Mouse (Mus musculus): Measurements from ENCODE around the gene Fam217b.

Fam217b gene

DNA sequence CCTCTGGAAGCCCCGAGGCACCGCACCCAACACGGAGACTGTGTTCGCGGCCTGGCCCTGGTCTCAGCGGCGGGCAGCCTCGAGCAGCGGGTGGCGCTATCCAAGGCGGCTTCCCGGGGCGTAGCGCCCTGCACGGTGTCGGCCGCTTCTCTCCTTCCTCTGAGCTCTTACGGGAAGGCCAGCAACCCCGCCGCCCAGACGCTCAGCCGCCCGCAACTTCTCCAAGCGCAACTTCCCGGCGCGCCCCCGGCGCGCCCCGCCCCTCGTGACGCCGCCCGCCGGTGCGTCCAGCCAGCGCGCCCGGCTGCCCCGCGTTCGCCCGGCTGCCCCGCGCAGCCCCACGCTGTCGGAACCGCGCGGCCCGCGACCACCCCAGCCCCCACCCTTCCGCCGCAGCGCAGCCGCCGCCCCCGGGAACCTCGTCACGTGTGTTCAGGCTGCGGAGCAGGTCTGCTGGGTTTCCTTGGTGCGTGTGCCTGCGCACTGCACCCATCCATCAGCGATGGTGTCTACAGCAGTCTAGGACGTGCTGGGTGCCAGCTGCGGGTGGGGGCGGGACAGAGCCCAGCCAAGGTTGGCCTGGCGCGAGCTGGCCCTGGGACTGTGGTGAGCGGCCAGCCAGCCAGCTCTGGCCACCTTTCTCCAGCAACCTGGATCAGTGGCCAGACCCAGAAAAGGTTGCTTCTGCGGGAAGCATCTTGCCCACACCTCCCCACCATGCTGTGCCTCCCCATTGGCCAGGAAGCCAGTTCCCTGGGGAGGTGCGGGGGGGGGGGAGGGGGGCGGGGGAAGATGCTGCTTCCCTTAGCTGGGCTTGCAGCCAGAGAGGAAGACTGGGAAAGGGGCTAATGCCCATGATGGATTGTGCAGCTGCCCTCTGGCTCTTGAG lies at the start of gene Fam217b, which contains the start of gene Ppp1r3d:
Fam217b (plus strand) TSS at position 264 of the 889 bp plus-strand sequence.
Ppp1r3d (minus strand) TSS at position 212 of the 889 bp plus-strand sequence.
- DNase-seq (ENCODE audit: low spot score): no peak

DNA sequence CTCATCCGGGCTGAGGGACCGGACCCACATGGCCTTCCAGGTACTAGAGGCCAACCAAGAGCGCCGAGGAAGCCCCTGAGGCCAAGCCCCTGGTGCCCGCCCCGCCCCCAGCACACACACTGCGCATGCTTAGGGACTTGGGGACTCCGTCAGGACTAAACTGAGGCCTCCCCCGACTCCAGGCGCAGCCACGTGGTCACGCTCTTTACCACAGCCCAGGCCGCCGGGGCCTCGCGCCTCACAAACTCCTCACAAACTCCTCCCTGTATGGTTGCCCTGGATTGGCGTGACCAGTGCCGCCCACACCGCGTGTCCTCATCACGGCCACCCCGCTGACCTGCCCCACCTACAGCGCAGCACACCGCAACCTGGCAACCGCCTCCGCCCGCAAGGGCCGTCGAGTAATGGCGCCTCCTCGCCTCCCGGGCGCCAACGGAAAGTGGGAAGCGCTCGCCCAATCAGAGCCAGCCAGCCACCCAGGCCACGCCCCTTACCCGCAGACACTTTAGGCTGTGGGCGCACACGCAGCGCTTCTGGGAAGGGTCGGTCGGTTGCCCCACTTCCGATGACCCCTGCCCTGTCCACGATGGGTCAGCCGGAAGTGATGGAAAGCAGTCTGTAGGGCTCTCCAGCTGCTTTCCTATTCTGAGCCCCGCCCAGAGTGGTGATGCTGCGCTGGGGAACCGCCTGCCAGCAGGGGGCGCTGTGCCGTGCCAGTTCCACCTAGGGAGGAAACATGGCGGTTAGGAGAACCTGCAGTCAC lies 7.1 kb upstream of the Fam217b start, which contains the start of gene Sycp2:
Sycp2 (minus strand) TSS at position 633 of the 763 bp plus-strand sequence.
- no peak for DNase-seq (ENCODE audit: low spot score)

DNA sequence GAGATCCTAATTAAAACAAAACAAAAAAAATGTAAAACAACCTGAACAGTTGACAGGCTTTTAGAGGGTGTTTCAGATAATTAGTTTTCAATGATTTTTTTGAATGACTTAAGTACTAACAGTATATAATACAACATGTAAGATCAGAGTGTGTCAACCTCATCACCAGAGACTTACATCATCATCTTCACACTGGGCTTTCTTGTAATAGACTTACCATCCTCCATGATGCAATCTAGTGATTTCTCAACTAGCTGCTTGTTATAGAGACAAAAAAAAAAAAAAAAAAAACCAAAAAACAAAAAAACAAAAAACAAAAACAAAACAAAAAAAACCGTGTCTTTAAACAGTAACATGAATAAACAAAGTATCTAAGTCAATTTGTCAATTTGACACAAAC lies 5.3 kb upstream of the Fam217b start:
- DNase-seq (ENCODE audit: low spot score): no peak

DNA sequence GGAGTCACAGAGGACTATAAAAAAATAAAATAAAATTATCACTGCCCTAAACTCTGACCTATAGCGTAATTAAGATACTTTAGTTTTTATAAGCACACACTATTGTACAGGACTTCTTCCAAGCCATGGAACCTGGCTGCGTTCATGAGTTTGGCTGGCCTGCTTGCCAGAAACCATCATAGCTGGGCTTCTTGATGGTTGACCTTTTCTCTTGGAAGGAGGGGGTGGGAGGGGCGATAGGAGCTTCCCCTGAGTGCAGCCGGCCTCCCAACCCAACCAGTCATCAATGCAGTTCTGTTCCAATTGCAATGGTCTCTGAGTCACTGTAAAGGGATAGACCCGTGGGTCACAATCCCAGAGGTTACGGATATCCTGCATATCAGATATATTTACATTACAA lies 4.0 kb upstream of the Fam217b start:
- no peak for DNase-seq (ENCODE audit: low spot score)

DNA sequence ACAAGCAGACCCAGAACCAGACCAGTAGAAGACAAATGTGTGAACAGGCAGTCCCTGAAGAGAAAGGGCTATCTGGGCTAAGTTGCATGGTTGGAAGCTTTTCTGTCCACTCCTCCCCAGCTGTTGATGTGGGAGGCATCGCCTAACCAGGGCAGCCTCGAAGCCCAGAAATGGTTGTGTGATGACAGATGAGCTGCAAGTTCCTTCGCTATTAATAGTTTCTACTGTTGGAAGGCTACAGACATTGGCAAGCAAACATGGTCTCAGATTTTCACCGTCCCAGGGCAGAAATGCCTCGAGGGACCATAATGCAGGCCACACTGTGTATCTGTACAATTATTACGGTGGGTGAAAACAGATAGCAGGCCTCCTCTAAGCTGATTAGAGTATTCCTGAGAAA lies 1.7 kb upstream of the Fam217b start:
- no peak for DNase-seq (ENCODE audit: low spot score)

DNA sequence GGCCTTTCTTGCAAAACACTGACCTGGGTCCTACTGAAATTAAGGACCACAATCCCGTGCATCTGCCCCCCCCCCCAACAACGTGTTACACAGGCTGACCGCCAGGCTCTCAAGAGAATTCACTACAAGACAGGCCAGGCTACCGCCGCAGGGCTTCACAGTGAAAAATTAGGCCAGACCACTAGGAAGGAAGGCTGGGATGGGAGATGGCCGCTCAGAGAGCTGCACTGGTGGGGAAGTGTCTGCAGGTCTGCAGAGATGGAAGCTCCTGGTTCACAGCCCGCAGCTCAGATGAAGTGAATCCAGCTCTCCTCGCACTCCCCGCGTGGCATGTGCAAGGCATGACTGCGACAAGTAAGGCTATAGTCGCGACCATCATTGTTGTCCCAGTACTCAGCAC lies 1.2 kb upstream of the Fam217b start:
- no peak for DNase-seq (ENCODE audit: low spot score)

DNA sequence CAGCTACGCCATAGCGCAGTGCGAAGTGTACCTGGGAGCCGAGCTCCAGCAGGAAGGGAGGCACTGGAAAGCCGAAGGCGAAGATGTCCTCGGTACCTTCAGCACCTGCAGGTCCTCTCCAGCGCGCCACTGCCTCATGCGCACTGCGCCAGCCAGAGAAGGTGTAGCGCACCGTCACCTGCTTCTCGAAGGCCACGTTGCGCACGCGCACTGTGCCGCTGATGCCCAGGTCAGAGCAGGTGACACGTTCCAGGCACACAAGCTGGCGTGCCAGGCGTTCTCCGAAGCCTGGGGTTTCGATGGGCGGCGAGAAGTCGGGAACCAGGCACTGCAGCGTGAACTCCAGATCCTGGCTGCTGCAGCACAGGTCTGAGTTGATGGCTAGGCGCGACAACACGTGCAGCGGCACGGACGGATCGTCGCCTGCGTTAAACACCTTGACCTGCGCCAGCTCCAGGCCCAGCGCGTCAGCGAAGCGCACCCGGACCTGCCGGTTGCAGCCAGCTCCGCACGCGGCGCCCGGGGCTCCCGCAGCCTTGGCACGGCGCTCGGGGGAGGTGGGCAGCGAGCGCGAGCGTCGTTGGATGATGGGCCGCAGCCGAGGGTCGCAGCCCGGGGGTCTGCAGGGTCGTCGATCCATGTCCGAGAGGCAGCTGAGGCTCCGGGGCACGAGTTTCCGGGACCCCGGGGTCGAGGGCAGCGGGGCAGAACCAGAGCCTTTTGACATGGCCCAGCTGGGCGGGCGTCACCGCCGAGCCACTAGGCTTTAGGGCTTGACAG lies 653 bp upstream of the Fam217b start:
- DNase-seq (ENCODE audit: low spot score): no peak

DNA sequence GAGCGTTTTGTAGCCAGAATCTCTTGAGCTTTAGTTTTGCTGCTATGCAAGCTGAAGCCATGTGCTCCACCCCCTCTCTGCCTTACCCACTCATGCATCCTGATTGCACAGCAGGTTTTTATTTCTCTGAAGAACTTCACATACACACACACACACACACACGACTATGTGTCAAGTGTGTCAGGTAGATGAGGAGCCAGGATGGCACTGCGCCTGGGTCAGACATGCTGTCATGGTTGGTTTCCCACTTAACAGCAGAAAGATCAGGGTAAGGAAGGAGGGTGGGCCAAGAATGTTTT lies 775 bp downstream of the Fam217b start:
- DNase-seq (ENCODE audit: low spot score): no peak

DNA sequence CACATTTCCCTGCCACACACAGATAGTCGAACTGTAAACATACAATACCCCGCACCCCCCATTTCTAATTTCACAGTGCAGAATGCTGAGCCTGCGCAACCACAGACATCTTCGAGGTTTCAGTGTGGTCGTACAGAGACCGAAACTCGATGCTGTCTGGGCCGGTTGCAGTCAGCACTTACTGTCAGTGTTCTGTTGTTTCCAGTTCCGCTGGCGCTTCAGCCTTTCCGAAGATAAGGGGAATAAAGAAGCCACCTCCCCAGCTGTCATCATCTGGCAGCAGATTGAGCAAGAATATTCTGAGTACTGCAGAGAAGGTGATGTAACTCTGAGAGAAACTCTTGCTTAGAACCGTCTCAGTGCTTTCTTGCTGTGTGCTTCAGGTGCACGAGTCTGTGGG lies 2.1 kb downstream of the Fam217b start:
- DNase-seq (ENCODE audit: low spot score): no peak

DNA sequence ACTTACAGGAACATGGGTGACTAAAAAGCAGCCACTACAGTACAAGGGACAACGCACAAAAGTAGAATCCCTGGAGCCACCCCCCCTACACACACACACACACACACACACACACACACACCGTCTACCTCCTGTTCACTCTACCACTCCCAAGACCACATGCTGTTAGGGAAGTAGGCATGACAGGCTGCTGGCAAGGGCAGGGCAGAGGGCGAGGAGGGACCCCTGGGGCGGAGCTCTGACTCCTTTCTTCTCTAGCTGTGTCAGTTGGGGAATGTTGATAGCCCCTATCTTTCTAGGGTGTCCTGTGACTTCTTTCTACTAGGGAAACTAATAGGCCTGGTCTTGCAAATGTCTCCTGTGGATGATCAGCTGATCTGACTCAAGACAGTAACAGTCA lies 2.6 kb downstream of the Fam217b start:
- no peak for DNase-seq (ENCODE audit: low spot score)

DNA sequence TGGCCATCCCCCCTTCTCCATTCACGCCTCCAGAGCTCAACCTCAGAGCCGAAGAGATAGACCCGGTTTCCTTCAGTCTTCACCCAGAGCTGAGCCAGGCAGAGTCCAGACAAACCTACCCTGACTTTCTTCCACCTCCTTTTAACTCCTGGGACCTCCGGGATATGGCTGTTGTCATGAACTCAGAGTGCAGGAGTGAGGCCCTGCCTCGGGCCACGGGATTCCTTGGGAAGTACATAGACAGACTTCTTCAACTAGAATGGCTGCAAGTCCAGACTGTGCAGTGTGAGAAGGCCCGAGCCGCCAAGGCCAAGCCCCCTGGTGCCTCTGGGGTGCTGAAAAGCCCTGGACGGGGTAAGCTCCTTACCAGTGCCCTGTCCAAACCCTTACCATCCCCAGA lies 6.3 kb downstream of the Fam217b start:
- no peak for DNase-seq (ENCODE audit: low spot score)

DNA sequence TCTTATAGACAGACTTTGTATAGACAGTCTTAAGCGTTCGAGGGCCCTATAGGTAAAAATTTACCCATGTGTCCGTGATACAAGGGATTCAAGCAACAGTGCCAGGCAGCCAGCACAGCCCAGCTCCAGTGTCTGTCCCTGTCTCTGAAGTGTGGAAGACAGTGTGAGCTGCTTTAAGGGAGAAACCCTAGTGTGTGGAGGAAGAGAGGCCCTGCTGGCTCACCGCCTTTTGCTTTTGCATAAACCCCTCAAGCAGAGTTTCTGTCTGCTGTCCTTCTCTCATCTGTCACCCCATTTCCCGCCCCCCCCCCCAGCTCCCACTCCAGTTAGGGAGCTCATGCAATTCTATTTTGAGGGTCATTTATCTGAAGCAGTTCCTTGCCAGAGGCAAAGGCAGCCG lies 7.3 kb downstream of the Fam217b start:
- DNase-seq (ENCODE audit: low spot score): no peak

DNA sequence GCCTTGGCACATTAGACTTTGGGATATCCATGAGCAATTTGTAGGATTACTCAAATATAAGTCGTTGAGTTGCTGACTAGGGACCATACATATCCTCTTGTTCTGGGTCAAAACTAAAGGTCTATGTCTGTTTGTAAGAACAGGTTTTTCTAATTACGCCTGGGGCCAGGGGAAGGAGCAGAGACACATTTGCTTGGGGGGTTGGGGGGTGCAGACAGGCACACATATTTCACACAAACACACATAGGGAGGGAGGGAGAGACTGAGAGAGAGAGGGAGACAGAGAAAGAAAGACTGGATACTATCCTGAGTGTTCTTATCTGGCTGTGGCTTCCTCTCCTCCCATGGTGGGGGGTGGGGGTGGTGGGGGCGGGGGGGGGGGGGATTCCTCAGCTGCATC lies 7.9 kb downstream of the Fam217b start:
- DNase-seq (ENCODE audit: low spot score): no peak

DNA sequence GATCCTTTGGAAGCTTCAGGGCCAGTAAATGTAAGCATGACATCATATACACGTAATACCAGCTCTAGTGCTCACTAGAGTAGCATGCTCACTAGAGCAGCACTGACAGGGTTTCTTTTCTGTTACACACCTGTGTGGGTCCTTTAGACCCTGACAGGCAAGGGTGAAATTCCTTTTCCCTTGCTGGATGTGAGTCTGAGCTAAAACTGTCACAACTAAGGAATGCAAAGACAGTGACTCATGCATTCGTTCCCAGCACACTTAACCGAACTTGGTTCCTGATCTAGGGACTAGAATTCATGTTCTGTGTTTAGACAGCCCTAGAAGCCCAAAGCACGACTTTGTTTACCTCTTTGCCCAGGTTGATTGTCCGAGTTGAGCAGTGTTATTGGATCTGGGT lies 8.9 kb downstream of the Fam217b start:
- no peak for DNase-seq (ENCODE audit: low spot score)

DNA sequence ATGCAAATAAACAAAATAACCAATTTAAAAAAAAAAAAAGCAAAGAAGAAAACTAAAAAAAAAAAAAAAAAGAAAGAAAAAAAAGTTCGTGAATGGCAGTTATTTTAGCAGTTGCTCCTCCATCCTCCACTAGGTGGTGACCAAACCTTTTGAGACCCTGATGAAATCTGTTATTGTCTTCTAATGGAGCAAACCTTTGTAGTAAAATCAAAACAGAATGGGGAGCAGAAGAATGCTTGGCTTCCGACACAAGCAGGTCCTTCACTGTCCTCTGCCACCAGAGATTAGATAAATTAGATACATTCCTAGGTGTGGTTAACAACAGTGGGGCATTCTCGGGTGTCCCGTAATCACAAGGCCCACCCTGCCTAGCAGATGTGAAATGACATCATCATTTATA lies 11.9 kb downstream of the Fam217b start:
- DNase-seq (ENCODE audit: low spot score): no peak

DNA sequence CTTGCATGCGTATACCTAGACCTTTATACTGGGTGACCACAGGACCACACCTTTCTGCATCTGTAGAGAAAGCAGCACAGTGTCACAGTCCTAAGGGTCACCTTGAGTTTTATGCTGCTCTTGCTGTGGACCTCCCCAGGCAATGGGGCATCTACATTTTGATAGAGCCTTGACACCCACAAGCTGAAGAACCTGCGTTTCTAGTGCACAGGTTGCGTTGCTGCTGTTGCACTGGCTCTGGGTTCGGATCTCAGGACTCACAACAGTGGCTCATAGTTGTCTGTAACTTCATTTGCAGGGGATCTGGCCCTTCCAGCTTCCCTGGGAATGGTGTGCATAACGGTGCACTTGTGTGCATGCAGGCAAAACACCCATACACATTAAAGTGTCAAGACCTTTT lies 12.9 kb downstream of the Fam217b start:
- DNase-seq (ENCODE audit: low spot score): no peak

DNA sequence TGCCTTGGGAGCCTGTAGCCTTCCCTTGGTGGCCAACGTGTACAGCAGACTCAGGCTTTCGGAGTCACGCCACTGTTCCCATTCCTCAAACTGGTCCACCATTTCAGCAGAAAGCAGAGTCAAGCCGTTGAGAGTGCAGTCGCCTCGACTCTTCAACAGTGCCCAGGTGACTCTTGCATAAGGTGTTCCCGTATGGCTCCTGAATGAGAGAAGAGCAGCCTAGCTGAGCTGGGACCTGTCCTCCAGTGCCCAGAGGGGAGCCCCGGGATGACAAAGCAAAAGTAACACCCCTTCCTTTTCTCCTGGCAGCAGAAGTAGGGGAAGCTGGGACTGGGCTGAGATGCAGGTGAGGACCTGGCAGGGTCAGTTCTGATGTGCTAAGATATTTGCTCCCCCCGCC lies 13.9 kb downstream of the Fam217b start:
- no peak for DNase-seq (ENCODE audit: low spot score)

DNA sequence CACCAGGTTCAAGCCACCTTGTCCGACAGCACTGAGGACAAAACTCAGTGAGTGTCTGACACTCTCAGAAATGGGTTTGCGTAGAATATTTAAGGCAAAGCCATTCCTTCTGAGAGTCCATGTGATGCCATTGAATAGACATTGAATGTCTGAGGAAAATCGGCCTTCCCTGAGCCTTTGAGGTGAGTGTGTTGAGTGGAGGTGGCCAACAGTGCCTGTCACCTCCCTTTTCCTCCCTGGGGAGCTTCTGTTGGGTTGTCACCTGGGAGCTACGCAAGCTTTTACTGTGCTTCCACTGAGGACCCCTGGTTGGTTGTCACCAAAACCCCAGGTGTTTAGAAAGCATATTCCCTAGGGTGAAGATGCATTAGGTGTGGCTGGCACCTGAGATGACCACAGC lies 14.4 kb downstream of the Fam217b start:
- DNase-seq (ENCODE audit: low spot score): no peak

DNA sequence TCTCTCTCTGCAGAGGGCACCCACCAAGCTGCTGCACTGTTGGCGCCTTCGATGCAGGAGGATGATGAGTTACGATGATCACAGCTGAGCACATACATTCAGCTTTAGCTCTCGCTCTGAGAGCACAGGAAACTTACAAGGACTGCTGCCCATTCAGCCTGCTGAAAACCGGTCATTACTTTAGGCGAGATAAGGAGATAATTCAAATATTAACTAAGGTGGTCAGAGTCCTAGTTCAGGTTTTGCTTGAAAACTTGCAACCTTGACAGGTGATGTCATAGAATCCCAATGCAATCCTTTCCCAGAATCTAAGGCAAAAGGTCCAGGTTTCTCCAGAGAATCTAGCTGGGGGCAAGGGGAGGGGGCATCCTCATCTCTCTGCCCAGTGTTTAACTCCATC lies 15.1 kb downstream of the Fam217b start:
- DNase-seq (ENCODE audit: low spot score): no peak

DNA sequence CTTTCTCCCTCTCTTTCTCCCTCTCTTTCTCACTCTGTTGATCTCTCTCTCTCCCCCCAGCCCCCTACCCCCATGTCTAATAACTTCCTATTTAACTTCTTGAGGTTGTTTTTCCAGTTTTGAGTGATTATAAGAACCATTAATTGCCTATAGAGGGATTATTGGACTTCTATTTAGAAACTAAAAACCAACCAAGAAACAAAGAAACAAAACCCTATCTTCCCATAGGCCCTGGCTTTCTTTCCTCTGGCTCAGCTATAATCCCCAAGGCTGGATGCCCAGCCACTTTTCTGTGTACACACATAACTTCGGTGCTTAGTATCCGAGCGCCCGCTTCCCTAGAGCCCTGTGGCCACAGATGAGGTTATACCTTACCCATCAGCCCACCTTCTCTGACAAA lies 15.9 kb downstream of the Fam217b start, which contains the start of gene Cdh26:
Cdh26 (plus strand) TSS at position 301 of the 400 bp plus-strand sequence.
- no peak for DNase-seq (ENCODE audit: low spot score)

DNA sequence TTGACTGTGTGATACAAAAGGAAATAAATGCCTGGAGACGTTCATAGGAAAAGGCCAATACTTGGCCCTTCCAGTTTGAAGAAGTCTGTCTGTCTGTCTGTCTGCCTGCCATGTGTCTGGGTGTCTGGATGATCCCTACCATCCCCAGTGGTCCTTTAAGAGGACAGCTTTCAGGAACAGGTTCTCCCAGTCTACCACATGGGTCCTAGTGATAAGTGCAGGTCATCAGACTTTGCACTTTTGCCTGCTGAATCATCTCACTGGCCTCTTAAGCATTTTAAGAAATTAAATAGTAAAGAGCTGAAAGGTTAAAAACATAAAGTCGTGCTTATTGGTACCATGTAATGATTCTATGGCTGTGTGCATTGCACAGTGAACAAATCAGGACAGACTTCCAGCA lies 19.2 kb downstream of the Fam217b start:
- no peak for DNase-seq (ENCODE audit: low spot score)

DNA sequence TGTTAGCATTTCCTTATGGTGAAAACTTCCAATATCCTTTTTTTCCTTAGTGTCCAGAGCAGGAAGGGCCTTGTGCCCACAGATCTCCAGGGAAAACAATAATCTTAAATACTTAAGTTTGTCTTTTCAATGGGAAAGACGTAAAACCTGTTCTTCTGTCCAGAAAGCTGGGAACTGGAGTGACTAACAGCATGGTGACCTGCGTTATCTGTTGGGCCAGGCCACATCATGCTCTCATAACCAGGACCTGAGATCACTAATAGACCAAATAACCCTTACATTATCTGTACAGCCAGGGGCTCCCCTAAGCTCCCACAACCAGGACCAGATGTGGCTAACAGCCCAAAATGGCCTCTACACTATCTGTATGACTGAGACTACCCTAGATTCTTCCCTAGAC lies 19.6 kb downstream of the Fam217b start:
- no peak for DNase-seq (ENCODE audit: low spot score)

DNA sequence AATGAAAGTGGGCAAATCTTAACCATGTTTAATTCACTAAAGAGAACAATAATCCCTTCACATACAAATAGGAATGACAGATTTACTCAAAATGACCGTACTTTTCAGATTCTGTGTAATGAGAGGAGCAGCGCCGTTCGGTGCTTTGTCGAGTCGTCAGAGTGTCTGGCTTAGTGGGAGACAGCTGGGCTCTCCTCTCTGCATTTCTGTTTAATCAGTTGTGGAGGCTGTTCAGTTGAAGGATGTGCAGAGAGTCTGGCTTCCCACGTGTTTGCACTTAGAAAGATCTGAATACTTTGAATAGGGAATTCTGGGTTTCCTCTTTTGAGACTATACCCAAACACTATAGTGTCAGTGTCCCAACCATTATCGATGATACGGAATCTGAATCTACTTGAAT lies 23.0 kb downstream of the Fam217b start:
- DNase-seq (ENCODE audit: low spot score): no peak
